Mouse (Mus musculus): ENCODE measurements at regions not wholly inside any gene's neighbourhood (a gene's known extent, or its start where the extent isn't known, plus 50 kb on each side); places are given as distances from the start of the nearest gene placed in this dataset.

DNA sequence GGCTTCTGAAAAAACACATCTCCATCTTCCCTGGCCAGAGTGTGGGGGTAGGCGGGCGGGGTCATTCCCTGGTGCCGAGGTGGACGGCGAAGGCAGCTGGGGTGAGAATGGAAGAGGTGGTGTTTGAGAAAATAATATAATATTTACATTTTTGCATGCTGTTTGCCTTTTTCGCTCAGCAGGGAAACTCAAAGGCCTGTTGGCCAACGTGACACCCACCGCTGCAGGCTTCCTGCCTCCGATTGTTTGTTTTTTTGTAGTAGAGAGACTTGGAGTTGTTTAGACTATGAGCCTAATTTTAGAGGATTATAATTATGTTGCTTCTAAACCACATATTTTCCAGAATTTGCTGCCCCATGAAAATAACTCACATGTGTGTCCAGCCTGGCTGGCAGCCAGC lies 147.2 kb upstream of the Irx3 start:
- peak; percentile 18 for DNase-seq (ENCODE audit: low spot score)

- no peak for DNase-seq (ENCODE audit: low spot score)
Observed at GRCm38 (mm10) chr8:91948173-91948940, 146.5 kb upstream of the Irx3 start.

DNA sequence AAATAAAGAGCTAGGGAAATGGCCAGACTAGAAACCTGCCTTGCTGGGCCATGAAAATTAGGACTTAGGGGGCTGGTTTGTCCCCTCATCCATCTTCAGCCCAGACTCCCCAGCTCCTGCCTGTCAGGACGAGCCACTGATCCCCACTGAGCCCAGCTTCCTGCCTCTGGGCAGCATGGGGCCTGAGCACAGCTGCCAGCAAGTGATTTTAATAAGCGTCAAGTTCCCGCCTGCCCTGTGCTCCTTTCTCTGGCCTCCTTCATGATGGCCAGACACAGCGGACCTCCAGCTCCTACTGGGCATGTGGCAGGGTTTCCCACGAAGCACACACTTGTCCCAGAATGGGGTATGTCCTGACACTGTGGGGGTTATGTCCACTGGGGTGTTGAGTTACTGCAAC lies 139.1 kb upstream of the Irx3 start:
- no peak for DNase-seq (ENCODE audit: low spot score)

GRCm38 (mm10) chr8:91937227-91937626 lies 135.4 kb upstream of the Irx3 start:
- no peak for DNase-seq (ENCODE audit: low spot score)

DNA sequence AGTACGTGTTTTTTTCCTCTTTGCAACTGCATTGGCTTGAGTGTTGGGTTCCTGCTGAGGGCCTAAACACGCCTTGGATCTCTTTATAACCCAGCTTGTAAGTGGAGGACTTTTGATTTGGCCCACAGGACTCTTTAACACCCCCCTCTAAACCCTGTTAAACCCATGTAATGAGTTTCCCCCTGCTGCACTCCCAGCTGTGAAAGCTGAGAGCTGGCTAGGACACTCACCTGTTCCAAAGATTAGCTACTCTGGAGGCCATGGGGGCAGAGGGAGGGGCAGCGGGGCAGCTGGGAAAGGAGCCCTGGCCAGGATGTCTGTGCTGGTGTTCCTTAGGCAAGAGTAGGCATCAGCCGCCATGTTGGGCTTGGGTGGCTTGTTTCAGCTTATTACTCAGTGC lies 128.7 kb upstream of the Irx3 start:
- DNase-seq (ENCODE audit: low spot score) = no peak

DNA sequence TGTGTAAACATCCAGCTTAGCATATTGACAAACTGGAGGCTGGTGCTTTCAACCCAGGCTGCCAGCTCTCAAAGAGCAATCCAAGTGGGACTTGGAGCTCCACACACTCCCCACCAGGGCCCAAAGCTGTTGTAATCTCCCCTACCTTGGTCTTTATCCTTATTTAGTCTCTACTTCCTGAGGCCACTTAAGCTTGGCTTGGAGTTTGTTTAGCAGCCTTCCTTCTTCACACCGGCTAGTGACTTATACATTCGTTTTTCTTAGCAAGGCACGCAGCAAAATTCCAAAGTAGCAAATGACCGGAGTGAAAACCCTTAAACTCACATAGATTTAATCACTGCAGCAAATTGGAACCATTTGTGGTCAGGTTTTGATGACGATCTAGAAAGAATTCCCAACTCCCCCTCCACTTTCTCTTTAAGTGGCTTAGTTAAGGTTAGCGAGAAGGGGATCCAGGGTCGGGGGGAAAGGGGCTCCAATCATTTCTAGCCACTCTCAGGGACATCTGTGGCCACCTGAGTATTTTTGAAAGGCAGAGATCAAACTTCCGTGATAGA lies 124.2 kb upstream of the Irx3 start:
- DNase-seq (ENCODE audit: low spot score) = no peak

- no peak for DNase-seq (ENCODE audit: low spot score)
Observed at GRCm38 (mm10) chr8:91924152-91924551, 122.3 kb upstream of the Irx3 start.

GRCm38 (mm10) chr8:91922211-91922874 lies 120.5 kb upstream of the Irx3 start:
- DNase-seq (ENCODE audit: low spot score) = peak; percentile 14

DNA sequence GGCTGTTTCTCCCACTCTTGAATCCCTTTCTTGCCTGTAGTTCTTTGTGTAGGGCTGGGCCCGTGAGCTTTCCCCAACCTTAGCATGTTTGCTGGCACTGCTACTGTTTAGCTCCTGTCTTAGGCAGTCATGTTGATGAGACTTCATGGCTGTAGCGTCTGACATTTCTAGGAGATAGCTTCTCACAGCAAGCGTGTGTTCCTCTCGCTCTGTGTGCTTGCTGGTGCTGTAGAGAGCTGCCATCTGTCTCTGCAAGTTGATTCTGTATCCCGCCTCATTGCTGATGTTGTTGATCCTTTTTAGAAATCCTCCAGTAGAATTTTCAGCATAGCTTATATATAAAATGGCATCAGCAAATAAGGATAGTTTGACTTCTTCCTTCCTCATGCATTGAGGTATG lies 116.0 kb upstream of the Irx3 start:
- DNase-seq (ENCODE audit: low spot score) = no peak

DNA sequence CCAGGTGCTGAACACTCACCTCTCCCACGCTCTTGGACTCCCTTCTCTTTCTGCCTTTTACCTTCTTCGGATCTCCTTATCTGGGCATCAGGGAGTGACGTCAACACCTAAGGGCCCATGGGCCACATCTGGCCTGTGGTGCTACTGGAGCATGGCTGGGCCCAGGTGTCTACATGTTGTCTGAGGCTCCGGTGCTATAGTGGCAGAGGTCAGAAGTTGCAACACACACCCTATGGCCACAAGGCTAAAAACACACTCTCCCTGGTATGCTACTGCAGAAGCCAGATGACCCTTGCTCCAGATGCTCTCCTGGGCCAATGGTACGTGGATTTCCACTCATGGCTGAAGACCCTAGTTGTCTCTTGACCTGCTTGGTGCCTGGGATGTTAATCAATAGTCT lies 112.1 kb upstream of the Irx3 start:
- no peak for DNase-seq (ENCODE audit: low spot score)

DNA sequence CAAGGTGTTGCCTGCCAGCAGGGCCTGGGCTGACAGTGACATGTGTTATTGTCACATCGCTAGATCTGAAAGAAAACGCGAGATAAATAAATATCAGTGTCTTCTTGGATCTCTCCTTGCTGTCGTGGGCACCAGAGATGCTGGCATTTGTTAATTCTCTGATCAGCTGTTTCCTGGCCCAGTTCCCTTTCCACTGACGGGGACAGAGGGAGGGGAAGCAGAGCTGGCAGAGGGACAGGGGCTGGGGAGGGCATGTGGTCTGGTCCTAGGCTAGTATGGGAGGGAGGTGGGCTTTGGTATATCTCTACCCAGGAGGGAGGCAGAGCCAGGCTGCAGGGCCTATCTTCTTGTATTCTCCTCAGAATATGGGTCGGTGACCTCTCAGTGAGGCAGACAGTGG lies 111.3 kb upstream of the Irx3 start:
- no peak for DNase-seq (ENCODE audit: low spot score)

DNA sequence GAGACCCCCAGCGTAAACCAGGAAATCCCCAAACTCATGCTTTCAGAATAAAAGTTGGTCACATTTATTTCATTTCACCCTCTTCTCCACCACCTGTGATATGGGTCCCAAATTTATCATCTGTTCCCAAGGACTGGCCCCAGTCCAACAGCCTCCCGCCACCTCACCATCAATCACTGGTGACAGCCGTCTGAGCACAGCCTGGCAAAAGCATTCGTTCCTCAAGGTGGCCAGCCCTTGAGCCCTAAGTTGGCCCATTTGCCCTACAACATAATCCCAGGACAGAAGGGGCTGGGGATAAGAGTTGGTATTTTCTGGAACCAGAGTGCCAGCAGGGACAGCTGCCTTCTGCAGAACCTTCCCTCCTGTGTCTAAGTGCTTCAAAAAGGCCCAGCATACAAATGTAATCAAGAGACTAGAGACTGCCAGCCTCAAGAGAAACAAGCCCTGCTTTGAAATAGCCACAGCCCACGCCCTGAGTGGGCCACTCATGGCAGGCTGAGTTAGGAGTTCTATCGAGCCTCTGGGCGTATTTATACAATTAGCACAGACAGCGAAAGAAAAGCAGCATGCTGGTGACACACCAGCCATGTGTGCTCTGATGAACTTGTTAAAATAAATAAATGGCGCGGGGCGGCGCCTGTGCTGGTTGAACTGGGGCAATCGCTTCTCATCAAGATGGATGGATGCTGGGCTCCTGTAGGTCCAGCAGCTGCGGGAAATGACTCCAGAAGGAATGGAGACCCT lies 107.9 kb upstream of the Irx3 start:
- DNase-seq (ENCODE audit: low spot score) = no peak

DNA sequence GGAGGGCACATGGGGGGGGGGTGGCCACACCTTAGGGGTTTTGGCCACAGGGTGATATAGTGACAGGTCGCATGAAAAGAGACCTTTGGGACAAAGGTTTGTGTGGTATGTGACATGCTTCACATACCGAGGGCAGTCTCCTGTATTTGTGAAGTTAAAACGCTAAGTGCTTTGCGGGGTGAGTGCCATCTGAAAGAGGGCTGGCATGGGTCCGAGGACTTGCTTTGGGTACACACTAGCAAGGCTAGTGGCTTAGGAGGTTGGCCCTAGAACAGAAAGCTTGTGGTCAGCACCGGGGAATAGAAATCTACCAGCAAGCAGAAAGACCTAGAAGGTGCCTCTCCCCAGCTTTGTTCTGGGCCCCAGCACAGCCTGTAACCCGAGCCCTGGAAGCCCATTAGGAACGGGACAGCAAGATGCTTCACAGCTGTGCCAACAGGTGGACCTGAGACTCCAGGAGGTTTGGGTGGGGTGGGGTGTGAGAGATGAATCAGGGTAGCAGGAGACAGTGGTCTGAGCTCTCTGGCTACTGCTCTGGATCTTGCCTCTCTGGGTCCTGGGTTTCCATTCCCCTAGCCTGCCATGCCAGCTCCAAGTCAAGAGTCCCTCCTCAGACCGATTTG lies 107.0 kb upstream of the Irx3 start:
- DNase-seq (ENCODE audit: low spot score) = no peak

DNA sequence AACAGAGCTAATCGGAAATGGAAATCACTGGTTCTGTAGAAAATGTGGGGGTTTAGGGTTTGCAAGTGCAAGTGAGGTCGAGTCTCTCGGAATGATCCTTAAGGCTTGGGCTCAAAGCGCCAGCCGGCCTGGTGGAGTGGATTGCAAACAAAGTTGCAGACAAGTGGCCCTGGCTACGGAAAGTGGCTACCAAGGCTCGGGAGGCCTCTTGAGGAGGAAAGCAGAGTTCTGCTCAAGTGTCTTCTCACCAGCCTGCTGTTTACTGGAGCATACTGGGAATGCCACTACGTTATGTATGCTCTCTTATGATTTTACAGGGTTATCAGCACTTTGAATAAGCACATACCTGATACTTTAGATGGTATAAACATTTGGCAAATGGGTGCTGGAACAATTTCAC lies 105.3 kb upstream of the Irx3 start:
- DNase-seq (ENCODE audit: low spot score) = no peak

GRCm38 (mm10) chr8:91901525-91902281 lies 99.8 kb upstream of the Irx3 start:
- DNase-seq (ENCODE audit: low spot score) = no peak

DNA sequence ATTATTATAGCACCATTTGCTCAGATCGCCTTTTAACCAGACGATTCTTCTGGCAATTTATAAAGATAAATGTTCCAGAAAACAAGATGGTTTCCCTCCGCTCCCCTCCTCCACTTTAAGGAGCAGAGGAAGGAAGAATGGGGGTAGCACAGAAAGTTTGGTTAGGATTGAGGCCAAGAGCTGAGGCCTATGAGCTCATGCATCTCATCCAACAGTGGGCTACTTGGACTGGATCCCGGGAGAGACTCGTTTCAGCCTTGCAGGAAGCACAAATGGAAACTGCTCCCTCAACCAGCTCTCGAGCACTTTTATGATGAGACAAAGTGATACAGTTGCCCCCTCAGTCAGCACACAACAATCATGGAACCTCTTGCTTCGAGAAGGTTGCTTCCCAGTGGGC lies 97.9 kb upstream of the Irx3 start:
- DNase-seq (ENCODE audit: low spot score) = no peak

DNA sequence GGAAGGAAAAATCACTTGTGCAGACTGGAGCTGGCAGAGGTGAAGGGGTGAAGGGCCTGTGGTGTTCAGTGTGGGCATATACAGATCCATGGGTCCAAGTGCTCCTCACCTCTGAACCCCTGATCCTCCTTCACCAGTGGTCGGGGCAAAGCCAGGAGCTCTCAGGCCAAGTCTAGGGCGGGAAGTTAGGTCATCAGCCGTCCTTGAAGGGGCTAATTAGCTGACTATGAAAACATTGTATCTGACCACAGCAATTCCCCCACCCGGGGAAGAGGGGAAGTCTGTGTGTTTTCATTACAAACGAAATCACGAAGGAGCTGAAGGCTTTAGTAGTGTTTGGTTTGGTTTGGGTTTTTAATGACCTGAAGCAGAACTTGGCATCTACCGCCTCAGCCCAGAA lies 95.5 kb upstream of the Irx3 start:
- no peak for DNase-seq (ENCODE audit: low spot score)

DNA sequence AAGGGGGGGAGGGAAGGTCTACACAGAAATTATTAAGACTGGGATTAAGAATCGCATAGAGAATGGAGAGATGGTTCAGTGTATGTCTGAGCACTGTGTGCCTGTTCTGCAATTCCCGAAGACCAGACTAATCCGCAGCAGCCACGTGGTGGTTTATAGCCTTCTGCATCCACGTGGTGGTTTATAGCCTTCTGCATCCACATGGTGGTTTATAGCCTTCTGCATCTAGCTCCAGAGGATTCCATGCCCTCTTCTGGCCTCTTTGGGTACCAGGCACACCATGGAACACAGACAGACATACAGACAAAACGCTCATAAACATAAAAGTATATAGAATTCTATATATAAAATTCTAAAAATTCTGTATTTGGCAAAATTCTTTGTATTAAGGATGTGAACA lies 94.1 kb upstream of the Irx3 start:
- DNase-seq (ENCODE audit: low spot score) = no peak

- DNase-seq (ENCODE audit: low spot score) = no peak
Observed at GRCm38 (mm10) chr8:91884862-91885261, 83.0 kb upstream of the Irx3 start.

- DNase-seq (ENCODE audit: low spot score) = no peak
Observed at GRCm38 (mm10) chr8:91884325-91884724, 82.5 kb upstream of the Irx3 start.

GRCm38 (mm10) chr8:91883012-91883411 lies 81.1 kb upstream of the Irx3 start:
- no peak for DNase-seq (ENCODE audit: low spot score)

DNA sequence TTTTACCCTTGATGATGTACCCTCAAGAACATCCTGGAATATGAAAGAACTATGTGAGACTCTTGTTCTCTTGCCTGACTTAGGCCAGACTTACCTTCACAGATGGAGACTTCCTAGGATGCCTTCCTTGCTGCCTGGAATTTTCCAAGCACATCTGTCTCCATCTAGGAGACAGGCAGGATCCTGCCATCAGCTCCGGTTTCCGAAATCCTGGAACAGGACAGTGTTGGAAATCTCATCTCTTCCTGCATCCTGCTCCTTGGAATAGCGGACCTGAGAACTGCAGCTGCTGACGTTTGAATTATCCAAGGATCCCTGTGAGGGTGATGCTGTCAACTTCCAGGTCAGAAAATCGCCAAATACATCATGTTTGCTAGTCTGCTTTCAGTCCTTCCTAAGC lies 77.0 kb upstream of the Irx3 start:
- DNase-seq (ENCODE audit: low spot score) = no peak
